In the genomic region with DNA sequence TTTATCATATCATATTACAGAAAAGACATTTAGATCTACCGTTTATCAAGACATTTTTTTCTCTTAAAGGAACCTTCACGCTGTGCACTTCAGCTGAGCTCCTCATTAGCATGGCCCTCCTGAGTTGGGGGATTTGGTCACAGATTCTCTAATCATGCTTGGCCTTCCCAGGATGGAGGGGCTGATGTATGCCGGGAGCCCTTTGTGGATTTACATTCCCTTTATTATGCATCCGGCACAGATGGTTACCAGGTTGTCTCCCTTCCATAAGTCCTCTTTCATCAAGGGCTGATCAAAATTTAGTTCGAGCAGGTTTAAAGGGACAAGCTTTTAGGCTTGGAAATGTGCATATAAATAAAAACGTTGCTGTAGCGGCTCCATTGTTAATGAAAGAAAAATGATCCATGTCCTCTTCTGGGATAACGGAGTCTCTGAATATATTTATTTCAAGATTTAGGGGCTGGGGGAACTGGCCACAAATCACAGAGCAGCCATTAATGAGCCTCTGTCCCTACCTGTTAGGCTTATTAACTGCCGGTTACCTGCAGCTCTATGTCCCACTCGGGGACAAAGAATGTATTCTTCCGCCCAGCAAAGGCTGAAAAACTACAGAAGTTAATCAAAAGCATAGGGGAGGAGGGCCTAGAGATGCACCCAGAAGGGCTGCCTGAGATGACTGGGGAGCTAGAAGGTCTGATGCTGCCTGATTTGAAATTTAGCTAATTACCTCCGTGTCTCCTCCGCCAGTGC, we compare ENCODE assay signal across 31 mouse cellular contexts. TPM values are rescaled to one million over a fixed set of nuclear protein-coding genes. Genes with fewer than 3 reads are reported as not detected.
DNase-seq lines count a peak whose midpoint lies in the region; ATAC-seq and TF ChIP-seq lines count a peak whose summit lies in the region.
"Had no signal": no experiment of that assay in that cellular context is flagged by ENCODE, and none has a peak within 500 bp of the region (broad histone marks: within the 10 kb centered on the region; RNA-seq: fewer than 3 reads in every experiment).

No protein-coding gene starts in this region.

- H3K9ac ChIP-seq in hindbrain, postnatal 0 days (replicated peaks; ENCODE audit: low read length), result no peak overlapping the region
- no peak overlapping the region for H3K9ac ChIP-seq in hindbrain, embryonic 12.5 days
- no peak overlapping the region for H3K9ac ChIP-seq in midbrain, embryonic 15.5 days
- H3K9ac ChIP-seq: embryonic facial prominence, embryonic 12.5 days had no signal

- no peak overlapping the region for H3K4me3 ChIP-seq in hindbrain, embryonic 10.5 days
- H3K4me3 ChIP-seq in hindbrain, postnatal 0 days (ENCODE audit: low read length), result no peak overlapping the region
- no peak overlapping the region for H3K4me3 ChIP-seq in hindbrain, embryonic 12.5 days
- H3K4me3 ChIP-seq in midbrain, embryonic 15.5 days, result no peak overlapping the region
- H3K4me3 ChIP-seq: embryonic facial prominence, embryonic 12.5 days; megakaryocyte, embryonic 14.5 days; myocyte had no signal

- no peaks in the 10 kb centered on the region for H3K27me3 ChIP-seq in hindbrain, embryonic 10.5 days (ENCODE audit: insufficient read depth, poor library complexity, severe bottlenecking)
- no peaks in the 10 kb centered on the region for H3K27me3 ChIP-seq in hindbrain, postnatal 0 days (ENCODE audit: insufficient read depth, low read length)
- H3K27me3 ChIP-seq in hindbrain, embryonic 12.5 days, result no peaks in the 10 kb centered on the region
- H3K27me3 ChIP-seq in midbrain, embryonic 15.5 days (replicated peaks), result no peaks in the 10 kb centered on the region

- peak overlapping the region; percentile 23; the same call in 1 of the 2 replicates for H3K27ac ChIP-seq in hindbrain, embryonic 10.5 days
- H3K27ac ChIP-seq in hindbrain, postnatal 0 days, result no peak overlapping the region
- H3K27ac ChIP-seq in hindbrain, embryonic 12.5 days, result 0 out of 2 replicates have a peak overlapping the region, but pooled peaks have one; percentile 4
- peak overlapping the region; percentile 65 for H3K27ac ChIP-seq in midbrain, embryonic 15.5 days
- H3K27ac ChIP-seq: embryonic facial prominence, embryonic 12.5 days; stomach, postnatal 0 days had no signal

- 68% methylated on average over 13 of the region's 13 CpGs for WGBS in hindbrain, embryonic 10.5 days
- 54% methylated on average over 13 of the region's 13 CpGs for WGBS in hindbrain, postnatal 0 days
- 56% methylated on average over 13 of the region's 13 CpGs for WGBS in hindbrain, embryonic 12.5 days
- 28% methylated on average over 13 of the region's 13 CpGs for WGBS in midbrain, embryonic 15.5 days

- H3K4me2 ChIP-seq in hindbrain, postnatal 0 days (ENCODE audit: low read depth, low read length), result no peak overlapping the region
- H3K4me2 ChIP-seq in hindbrain, embryonic 12.5 days (replicated peaks), result no peak overlapping the region
- H3K4me2 ChIP-seq in midbrain, embryonic 15.5 days, result no peak overlapping the region; the same call in 1 of the 2 replicates
- H3K4me2 ChIP-seq: embryonic facial prominence, embryonic 12.5 days; liver, embryonic 11.5 days had no signal

- peak; percentile 15 for DNase-seq in embryo, embryonic 11 days
- DNase-seq in embryo, embryonic 10 days (ENCODE audit: low spot score), result no peak
- no peak for DNase-seq in hindbrain, embryonic 10.5 days (ENCODE audit: low spot score)
- DNase-seq in hindbrain, postnatal 0 days (ENCODE audit: low spot score), result no peak
- DNase-seq in right cerebral cortex, postnatal 25 days, result no peak
- no peak for DNase-seq in urinary bladder, postnatal 10 days (ENCODE audit: low spot score)
- DNase-seq: adrenal gland, postnatal 25 days; cerebellum, adult 18-20 months; cerebellum, postnatal 36 days; heart, postnatal 36 days; kidney, adult 8-10 months; kidney, postnatal 25 days; lung, adult 2 months had no signal

- ATAC-seq in hindbrain, postnatal 0 days, result no peak
- peak; percentile 71 for ATAC-seq in hindbrain, embryonic 12.5 days (ENCODE audit: low FRiP score)
- peak; percentile 80 for ATAC-seq in midbrain, embryonic 15.5 days (replicated peaks)
- ATAC-seq: CD4-positive, CD25-positive, alpha-beta regulatory T cell, adult 4 months; Patski had no signal

- no peaks in the 10 kb centered on the region; the same call in 1 of the 2 replicates for H3K4me1 ChIP-seq in hindbrain, embryonic 10.5 days (replicated peaks)
- no peaks in the 10 kb centered on the region for H3K4me1 ChIP-seq in hindbrain, postnatal 0 days (ENCODE audit: insufficient read depth, low read length)
- peaks cover 6% of the 10 kb centered on the region for H3K4me1 ChIP-seq in hindbrain, embryonic 12.5 days
- H3K4me1 ChIP-seq in midbrain, embryonic 15.5 days, result peaks cover 22% of the 10 kb centered on the region
- H3K4me1 ChIP-seq: megakaryocyte, embryonic 14.5 days had no signal

- H3K36me3 ChIP-seq in hindbrain, embryonic 10.5 days, result no peaks in the 10 kb centered on the region
- no peaks in the 10 kb centered on the region for H3K36me3 ChIP-seq in hindbrain, postnatal 0 days (ENCODE audit: insufficient read depth, low read length)
- no peaks in the 10 kb centered on the region for H3K36me3 ChIP-seq in hindbrain, embryonic 12.5 days
- H3K36me3 ChIP-seq in midbrain, embryonic 15.5 days (replicated peaks), result no peaks in the 10 kb centered on the region
- H3K36me3 ChIP-seq: embryonic facial prominence, embryonic 12.5 days had no signal

- TF ChIP-seq CTCF in hindbrain, postnatal 0 days (IDR thresholded peaks at IDR 0.05; ENCODE audit: low read depth), result no peak

- no peaks in the 10 kb centered on the region for H3K9me3 ChIP-seq in hindbrain, embryonic 10.5 days
- no peaks in the 10 kb centered on the region for H3K9me3 ChIP-seq in hindbrain, postnatal 0 days (ENCODE audit: low read length)
- H3K9me3 ChIP-seq in hindbrain, embryonic 12.5 days (replicated peaks), result 0 out of 2 replicates have a peak, but pooled peaks cover 4% of the 10 kb centered on the region
- H3K9me3 ChIP-seq in midbrain, embryonic 15.5 days, result no peaks in the 10 kb centered on the region
- H3K9me3 ChIP-seq: embryonic facial prominence, embryonic 12.5 days had no signal

RNA-seq across cellular contexts. Expression of a gene that starts 31.3 kb away (rescaled TPM):
- polyA plus RNA-seq in hindbrain, embryonic 10.5 days (2016; fragmentation: Nextera tagmentation; extraction: Ambion mirVana), result not detected in 2 replicates
- total RNA-seq in hindbrain, postnatal 0 days (2014; rRNA removed), result not detected in 2 replicates
- not detected in 2 replicates for polyA plus RNA-seq in hindbrain, postnatal 0 days (2015; fragmentation: Nextera tagmentation; extraction: Ambion mirVana)
- not detected in 2 replicates for polyA plus RNA-seq in hindbrain, embryonic 12.5 days (2016; fragmentation: Nextera tagmentation; extraction: Ambion mirVana)
- not detected in 2 replicates for polyA plus RNA-seq in midbrain, embryonic 15.5 days (2015; fragmentation: Nextera tagmentation; extraction: Ambion mirVana)
- total RNA-seq: adrenal gland, postnatal 25 days; ES-E14; heart, postnatal 36 days; layer of hippocampus, adult 8-10 months; left cerebral cortex, adult 18-20 months had no signal
- polyA plus RNA-seq: embryonic facial prominence, embryonic 12.5 days; gonadal fat pad, adult 2 months; heart, embryonic 14.5 days; intestine, embryonic 14.5 days; limb, embryonic 11.5 days; liver, embryonic 11.5 days; lung, adult 2 months; Patski; stomach, postnatal 0 days; thymus, postnatal 0 days; urinary bladder, adult 2 months had no signal
